Mouse (Mus musculus): Measurements from ENCODE around the gene Adamtsl2. TPM values are rescaled to one million over a fixed set of nuclear protein-coding genes. Genes with fewer than 3 reads are reported as not detected.

Gene Adamtsl2
- polyA plus RNA-seq, 1 experiment from 2014 or later, result 2.2 TPM

GRCm38 (mm10) chr2:27123121-27123520 is 43.9 kb downstream of the Adamtsl2 start:
- whole genome bisulfite sequencing, result 83% methylated on average over 4 of the region's 4 CpGs
- H3K9ac ChIP-seq, result no peak overlapping the region

GRCm38 (mm10) chr2:27125979-27126378 is 46.8 kb downstream of the Adamtsl2 start:
- Histone ChIP-seq H3K9ac (no peak overlapping the region; the same call in 1 of the 2 replicates), H3K4me3 (replicated peaks) (no peak overlapping the region), H3K27ac (no peak overlapping the region), H3K36me3 (no peaks in the 10 kb centered on the region), H3K9me3 (no peaks in the 10 kb centered on the region), H3K4me1 (replicated peaks) (peaks cover 9% of the 10 kb centered on the region), H3K27me3 (replicated peaks) (no peaks in the 10 kb centered on the region), H3K4me2 (replicated peaks) (no peak overlapping the region)
- ATAC-seq, result no peak
- 41% methylated on average over 10 of the region's 10 CpGs for WGBS

More at GRCm38 (mm10) chr2:27123121-27123520, 43.9 kb downstream of the Adamtsl2 start:
- no peaks in the 10 kb centered on the region for H3K27me3 ChIP-seq (replicated peaks)
- no peak overlapping the region for H3K27ac ChIP-seq
- no peaks in the 10 kb centered on the region for H3K36me3 ChIP-seq
- H3K4me1 ChIP-seq (replicated peaks), result peaks cover 13% of the 10 kb centered on the region
- ATAC-seq, result no peak
- no peak overlapping the region for H3K4me3 ChIP-seq (replicated peaks)
- no peak overlapping the region for H3K4me2 ChIP-seq (replicated peaks)
- H3K9me3 ChIP-seq, result no peaks in the 10 kb centered on the region

- H3K36me3 ChIP-seq, result no peaks in the 10 kb centered on the region
- no peak overlapping the region for H3K9ac ChIP-seq
- peaks cover 8% of the 10 kb centered on the region for H3K4me1 ChIP-seq (replicated peaks)
- H3K9me3 ChIP-seq, result no peaks in the 10 kb centered on the region
- no peaks in the 10 kb centered on the region for H3K27me3 ChIP-seq (replicated peaks)
- H3K27ac ChIP-seq, result no peak overlapping the region
- no peak overlapping the region for H3K4me3 ChIP-seq (replicated peaks)
- 57% methylated on average over 4 of the region's 4 CpGs for WGBS
- H3K4me2 ChIP-seq (replicated peaks), result no peak overlapping the region
- ATAC-seq, result no peak
These were observed 47.3 kb downstream of the Adamtsl2 start for GRCm38 (mm10) chr2:27126496-27126895.

- Histone ChIP-seq H3K4me2 (replicated peaks) (no peak overlapping the region), H3K27me3 (replicated peaks) (no peaks in the 10 kb centered on the region), H3K9me3 (no peaks in the 10 kb centered on the region), H3K9ac (no peak overlapping the region), H3K4me3 (replicated peaks) (no peak overlapping the region), H3K4me1 (replicated peaks) (no peaks in the 10 kb centered on the region), H3K27ac (no peak overlapping the region), H3K36me3 (no peaks in the 10 kb centered on the region)
- WGBS, result 64% methylated on average over 3 of the region's 3 CpGs
- ATAC-seq, result no peak
These were observed 49.8 kb downstream of the Adamtsl2 start for GRCm38 (mm10) chr2:27128990-27129389.

GRCm38 (mm10) chr2:27135935-27136334 is 56.8 kb downstream of the Adamtsl2 start:
- Histone ChIP-seq H3K27me3 (replicated peaks) (peaks cover 14% of the 10 kb centered on the region), H3K4me3 (replicated peaks) (no peak overlapping the region), H3K9me3 (no peaks in the 10 kb centered on the region), H3K4me1 (replicated peaks) (no peaks in the 10 kb centered on the region), H3K36me3 (no peaks in the 10 kb centered on the region), H3K4me2 (replicated peaks) (no peak overlapping the region), H3K27ac (no peak overlapping the region), H3K9ac (no peak overlapping the region)
- no peak for ATAC-seq
- WGBS, result 67% methylated on average over 5 of the region's 5 CpGs

GRCm38 (mm10) chr2:27136336-27136735 is 57.2 kb downstream of the Adamtsl2 start:
- no peak overlapping the region for H3K27ac ChIP-seq
- H3K4me1 ChIP-seq (replicated peaks), result no peaks in the 10 kb centered on the region
- no peak overlapping the region for H3K4me3 ChIP-seq (replicated peaks)
- no peaks in the 10 kb centered on the region for H3K9me3 ChIP-seq
- peaks cover 18% of the 10 kb centered on the region for H3K27me3 ChIP-seq (replicated peaks)
- ATAC-seq, result no peak
- no peak overlapping the region for H3K9ac ChIP-seq
- no peak overlapping the region for H3K4me2 ChIP-seq (replicated peaks)
- H3K36me3 ChIP-seq, result no peaks in the 10 kb centered on the region
- WGBS, result 58% methylated on average over 3 of the region's 3 CpGs

GRCm38 (mm10) chr2:27136789-27137188 is 57.6 kb downstream of the Adamtsl2 start:
- no peak overlapping the region for H3K4me3 ChIP-seq (replicated peaks)
- H3K4me2 ChIP-seq (replicated peaks), result no peak overlapping the region
- no peak overlapping the region for H3K27ac ChIP-seq
- H3K4me1 ChIP-seq (replicated peaks), result 0 out of 2 replicates have a peak, but pooled peaks cover 2% of the 10 kb centered on the region
- peaks cover 22% of the 10 kb centered on the region for H3K27me3 ChIP-seq (replicated peaks)
- H3K9me3 ChIP-seq, result no peaks in the 10 kb centered on the region
- 67% methylated on average over 1 of the region's 1 CpGs for WGBS
- H3K36me3 ChIP-seq, result no peaks in the 10 kb centered on the region
- no peak overlapping the region for H3K9ac ChIP-seq
- ATAC-seq, result no peak

- no peaks in the 10 kb centered on the region for H3K36me3 ChIP-seq
These were observed 59.2 kb downstream of the Adamtsl2 start for GRCm38 (mm10) chr2:27138356-27138755.

GRCm38 (mm10) chr2:27141950-27142693 is 62.9 kb downstream of the Adamtsl2 start, which contains the start of gene Fam163b:
Fam163b (minus strand) TSS chr2:27142491.
- H3K27ac ChIP-seq, result no peak within 1 kb of the TSS
- 1% methylated on average over 61 of the region's 62 CpGs for WGBS
- no peaks in the 10 kb centered on the region for H3K36me3 ChIP-seq
- H3K27me3 ChIP-seq (replicated peaks), result peaks cover 33% of the 10 kb centered on the region
- ATAC-seq, result peak; percentile 70
- no peak within 1 kb of the TSS for H3K9ac ChIP-seq
- H3K4me3 ChIP-seq (replicated peaks), result peak within 1 kb of the TSS; percentile 37
- H3K4me2 ChIP-seq (replicated peaks), result peak within 1 kb of the TSS; percentile 81
- H3K4me1 ChIP-seq (replicated peaks), result peaks cover 6% of the 10 kb centered on the region; the same call in 1 of the 2 replicates
- no peaks in the 10 kb centered on the region for H3K9me3 ChIP-seq

More at GRCm38 (mm10) chr2:27138356-27138755, 59.2 kb downstream of the Adamtsl2 start:
- peaks cover 33% of the 10 kb centered on the region for H3K27me3 ChIP-seq (replicated peaks)
- no peak overlapping the region for H3K27ac ChIP-seq
- WGBS, result 57% methylated on average over 4 of the region's 4 CpGs
- no peaks in the 10 kb centered on the region for H3K9me3 ChIP-seq
- H3K4me1 ChIP-seq (replicated peaks), result peaks cover 6% of the 10 kb centered on the region; the same call in 1 of the 2 replicates
- H3K9ac ChIP-seq, result no peak overlapping the region
- no peak overlapping the region for H3K4me3 ChIP-seq (replicated peaks)
- no peak for ATAC-seq
- no peak overlapping the region for H3K4me2 ChIP-seq (replicated peaks)

- Histone ChIP-seq H3K4me1 (replicated peaks) (peaks cover 6% of the 10 kb centered on the region; the same call in 1 of the 2 replicates), H3K36me3 (no peaks in the 10 kb centered on the region), H3K4me2 (replicated peaks) (no peak overlapping the region), H3K27me3 (replicated peaks) (peaks cover 23% of the 10 kb centered on the region), H3K9me3 (no peaks in the 10 kb centered on the region), H3K4me3 (replicated peaks) (no peak overlapping the region), H3K9ac (no peak overlapping the region), H3K27ac (no peak overlapping the region)
- WGBS, result 71% methylated on average over 2 of the region's 2 CpGs
- no peak for ATAC-seq
These were observed 65.8 kb downstream of the Adamtsl2 start for GRCm38 (mm10) chr2:27144957-27145356.

- ATAC-seq, result no peak
- no peaks in the 10 kb centered on the region for H3K9me3 ChIP-seq
- no peaks in the 10 kb centered on the region for H3K36me3 ChIP-seq
- H3K27ac ChIP-seq, result no peak overlapping the region
- 65% methylated on average over 6 of the region's 6 CpGs for WGBS
- H3K4me1 ChIP-seq (replicated peaks), result peaks cover 4% of the 10 kb centered on the region; the same call in 1 of the 2 replicates
- no peak overlapping the region for H3K9ac ChIP-seq
- no peak overlapping the region for H3K4me3 ChIP-seq (replicated peaks)
- H3K27me3 ChIP-seq (replicated peaks), result peaks cover 10% of the 10 kb centered on the region
- H3K4me2 ChIP-seq (replicated peaks), result no peak overlapping the region
These were observed 67.7 kb downstream of the Adamtsl2 start for GRCm38 (mm10) chr2:27146840-27147239.

- Histone ChIP-seq H3K27ac (no peak overlapping the region), H3K36me3 (no peaks in the 10 kb centered on the region), H3K9me3 (no peaks in the 10 kb centered on the region), H3K4me2 (replicated peaks) (no peak overlapping the region), H3K27me3 (replicated peaks) (no peaks in the 10 kb centered on the region), H3K4me3 (replicated peaks) (no peak overlapping the region), H3K9ac (no peak overlapping the region), H3K4me1 (replicated peaks) (no peaks in the 10 kb centered on the region)
- no peak for ATAC-seq
- WGBS, result 5% methylated on average over 2 of the region's 2 CpGs
These were observed 70.3 kb downstream of the Adamtsl2 start for GRCm38 (mm10) chr2:27149457-27149856.

Data from intestine, embryonic 15.5 days (tissue).